ENCODE assay signal across 9 mouse cellular contexts in genomic region chr1:34511027-34511426, GRCm38 (mm10). TPM values are rescaled to one million over a fixed set of nuclear protein-coding genes. Genes with fewer than 3 reads are reported as not detected.
DNase-seq lines count a peak whose midpoint lies in the region; ATAC-seq and TF ChIP-seq lines count a peak whose summit lies in the region.
"Had no signal": no experiment of that assay in that cellular context is flagged by ENCODE, and none has a peak within 500 bp of the region (broad histone marks: within the 10 kb centered on the region; RNA-seq: fewer than 3 reads in every experiment).

No protein-coding gene starts in this region.

- peak; percentile 82 for ATAC-seq in erythroblast, adult 5-6 weeks (replicated peaks; ENCODE audit: low FRiP score, poor library complexity, severe bottlenecking)
- ATAC-seq in hindbrain, embryonic 12.5 days (ENCODE audit: low FRiP score), result peak; percentile 29; the same call in 1 of the 2 replicates
- no peak for ATAC-seq in midbrain, embryonic 14.5 days (ENCODE audit: low FRiP score, low TSS enrichment)
- ATAC-seq in stomach, embryonic 16.5 days (ENCODE audit: insufficient read depth, low FRiP score), result 0 out of 2 replicates have a peak, but pooled peaks have one; percentile 7

- H3K36me3 ChIP-seq in hindbrain, embryonic 12.5 days, result no peaks in the 10 kb centered on the region
- no peaks in the 10 kb centered on the region for H3K36me3 ChIP-seq in midbrain, embryonic 14.5 days (ENCODE audit: control insufficient read depth, insufficient read depth, low read length)
- no peaks in the 10 kb centered on the region for H3K36me3 ChIP-seq in stomach, embryonic 16.5 days (ENCODE audit: control insufficient read depth, insufficient read depth, low read length)

- H3K9me3 ChIP-seq in hindbrain, embryonic 12.5 days (replicated peaks), result no peaks in the 10 kb centered on the region
- no peaks in the 10 kb centered on the region for H3K9me3 ChIP-seq in midbrain, embryonic 14.5 days (ENCODE audit: control insufficient read depth, low read length)
- no peaks in the 10 kb centered on the region for H3K9me3 ChIP-seq in stomach, embryonic 16.5 days (replicated peaks; ENCODE audit: control insufficient read depth, low read length)

- intact Hi-C loops in heart, postnatal 25 days (cut with DNase I), result no loop called here
- intact Hi-C loops in left cerebral cortex, postnatal 4 days (cut with DNase I), result no loop called here

- no peak overlapping the region for H3K4me3 ChIP-seq in bone marrow, adult 2 months (replicated peaks; ENCODE audit: control insufficient read depth, low read depth, low read length)
- H3K4me3 ChIP-seq in hindbrain, embryonic 12.5 days, result no peak overlapping the region
- no peak overlapping the region for H3K4me3 ChIP-seq in midbrain, embryonic 14.5 days (replicated peaks; ENCODE audit: low read depth, low read length)
- H3K4me3 ChIP-seq in stomach, embryonic 16.5 days (replicated peaks; ENCODE audit: low read length), result no peak overlapping the region

- no peak overlapping the region for H3K27ac ChIP-seq in bone marrow, adult 2 months (ENCODE audit: control insufficient read depth, insufficient read depth, low read depth, low read length, poor library complexity)
- no peak overlapping the region for H3K27ac ChIP-seq in hindbrain, embryonic 12.5 days
- H3K27ac ChIP-seq in midbrain, embryonic 14.5 days (replicated peaks; ENCODE audit: low read depth, low read length), result no peak overlapping the region
- no peak overlapping the region for H3K27ac ChIP-seq in stomach, embryonic 16.5 days (ENCODE audit: low read length)

- no peaks in the 10 kb centered on the region; the same call in 1 of the 2 replicates for H3K4me1 ChIP-seq in bone marrow, adult 2 months (ENCODE audit: control insufficient read depth, insufficient read depth, low read length)
- H3K4me1 ChIP-seq in hindbrain, embryonic 12.5 days, result peaks cover 3% of the 10 kb centered on the region; the same call in 1 of the 2 replicates
- H3K4me1 ChIP-seq in midbrain, embryonic 14.5 days (ENCODE audit: control insufficient read depth, insufficient read depth, low read length), result no peaks in the 10 kb centered on the region
- no peaks in the 10 kb centered on the region for H3K4me1 ChIP-seq in stomach, embryonic 16.5 days (ENCODE audit: control insufficient read depth, insufficient read depth, low read length)

- TF ChIP-seq CTCF in bone marrow, adult 2 months (IDR thresholded peaks at IDR 0.05; ENCODE audit: control insufficient read depth, insufficient read depth, low read length), result peak; percentile 77

- 3% methylated on average over 3 of the region's 3 CpGs for WGBS in bone marrow, adult 2 months
- WGBS in hindbrain, embryonic 12.5 days, result 6% methylated on average over 3 of the region's 3 CpGs
- WGBS in midbrain, embryonic 14.5 days, result 6% methylated on average over 3 of the region's 3 CpGs
- WGBS in stomach, embryonic 16.5 days, result 16% methylated on average over 3 of the region's 3 CpGs

- H3K27me3 ChIP-seq in hindbrain, embryonic 12.5 days, result no peaks in the 10 kb centered on the region
- H3K27me3 ChIP-seq in midbrain, embryonic 14.5 days (ENCODE audit: control insufficient read depth, insufficient read depth, low read length), result no peaks in the 10 kb centered on the region
- no peaks in the 10 kb centered on the region for H3K27me3 ChIP-seq in stomach, embryonic 16.5 days (ENCODE audit: control insufficient read depth, insufficient read depth, low read length)

- no peak overlapping the region for H3K4me2 ChIP-seq in hindbrain, embryonic 12.5 days (replicated peaks)
- no peak overlapping the region for H3K4me2 ChIP-seq in midbrain, embryonic 14.5 days (ENCODE audit: low read length)
- H3K4me2 ChIP-seq in stomach, embryonic 16.5 days (ENCODE audit: low read depth, low read length), result no peak overlapping the region

- peak; percentile 26 to 41 for DNase-seq in heart, adult 18-20 months
- DNase-seq in heart, postnatal 25 days (ENCODE audit: low spot score), result no peak
- peak; percentile 71 for DNase-seq in left cerebral cortex, postnatal 4 days
- peak; percentile 61 for DNase-seq in midbrain, embryonic 14.5 days

- no peak overlapping the region for H3K9ac ChIP-seq in hindbrain, embryonic 12.5 days
- H3K9ac ChIP-seq in midbrain, embryonic 14.5 days (replicated peaks; ENCODE audit: low read length), result no peak overlapping the region
- H3K9ac ChIP-seq in stomach, embryonic 16.5 days (ENCODE audit: low read length), result no peak overlapping the region

- no peak for TF ChIP-seq POLR2A in bone marrow, adult 2 months (IDR thresholded peaks at IDR 0.05; ENCODE audit: borderline replicate concordance, control insufficient read depth, low read depth, low read length)

RNA-seq across cellular contexts. Expression of gene Prss39, which starts 12.8 kb away (rescaled TPM):
- not detected for total RNA-seq in heart, adult 18-20 months (2021)
- total RNA-seq in heart, postnatal 25 days (2021), result not detected
- not detected in 2 replicates for polyA plus RNA-seq in bone marrow, adult 2 months (2011; ENCODE audit: insufficient read depth, insufficient read length, low replicate concordance, missing spikeins)
- not detected in 2 replicates for total RNA-seq in erythroblast, adult 5-6 weeks (2015; ENCODE audit: low replicate concordance)
- total RNA-seq in erythroblast, adult 5-6 weeks (2017; ENCODE audit: low replicate concordance), result not detected in 2 replicates
- not detected in 2 replicates for polyA plus RNA-seq in hindbrain, embryonic 12.5 days (2016; fragmentation: Nextera tagmentation; extraction: Ambion mirVana)
- not detected for total RNA-seq in left cerebral cortex, postnatal 4 days (2021)
- polyA plus RNA-seq in midbrain, embryonic 14.5 days (2014; fragmentation: Nextera tagmentation; extraction: Ambion mirVana), result not detected in 2 replicates
- not detected in 2 replicates for polyA plus RNA-seq in stomach, embryonic 16.5 days (2015; fragmentation: Nextera tagmentation; extraction: Ambion mirVana)
- polyA plus RNA-seq: lung, embryonic 16.5 days had no signal

RNA-seq across cellular contexts. Expression of gene Cfc1, which starts 24.4 kb away (rescaled TPM):
- not detected for total RNA-seq in heart, adult 18-20 months (2021)
- total RNA-seq in heart, postnatal 25 days (2021), result not detected
- polyA plus RNA-seq in bone marrow, adult 2 months (2011; ENCODE audit: insufficient read depth, insufficient read length, low replicate concordance, missing spikeins), result not detected in 2 replicates
- not detected in 2 replicates for total RNA-seq in erythroblast, adult 5-6 weeks (2015; ENCODE audit: low replicate concordance)
- not detected in 2 replicates for total RNA-seq in erythroblast, adult 5-6 weeks (2017; ENCODE audit: low replicate concordance)
- not detected in 2 replicates for polyA plus RNA-seq in hindbrain, embryonic 12.5 days (2016; fragmentation: Nextera tagmentation; extraction: Ambion mirVana)
- not detected for total RNA-seq in left cerebral cortex, postnatal 4 days (2021)
- polyA plus RNA-seq in midbrain, embryonic 14.5 days (2014; fragmentation: Nextera tagmentation; extraction: Ambion mirVana), result not detected in 2 replicates
- 0.43 and 0.59 TPM in 2 replicates for polyA plus RNA-seq in stomach, embryonic 16.5 days (2015; fragmentation: Nextera tagmentation; extraction: Ambion mirVana)
- polyA plus RNA-seq: lung, embryonic 16.5 days had no signal

RNA-seq across cellular contexts. Expression of gene Prss40, which starts 49.7 kb away (rescaled TPM):
- not detected for total RNA-seq in heart, adult 18-20 months (2021)
- total RNA-seq in heart, postnatal 25 days (2021), result not detected
- polyA plus RNA-seq in bone marrow, adult 2 months (2011; ENCODE audit: insufficient read depth, insufficient read length, low replicate concordance, missing spikeins), result not detected in 2 replicates
- not detected in 2 replicates for total RNA-seq in erythroblast, adult 5-6 weeks (2015; ENCODE audit: low replicate concordance)
- total RNA-seq in erythroblast, adult 5-6 weeks (2017; ENCODE audit: low replicate concordance), result not detected in 2 replicates
- not detected in 2 replicates for polyA plus RNA-seq in hindbrain, embryonic 12.5 days (2016; fragmentation: Nextera tagmentation; extraction: Ambion mirVana)
- total RNA-seq in left cerebral cortex, postnatal 4 days (2021), result not detected
- not detected in 2 replicates for polyA plus RNA-seq in midbrain, embryonic 14.5 days (2014; fragmentation: Nextera tagmentation; extraction: Ambion mirVana)
- not detected in 2 replicates for polyA plus RNA-seq in stomach, embryonic 16.5 days (2015; fragmentation: Nextera tagmentation; extraction: Ambion mirVana)
- polyA plus RNA-seq: lung, embryonic 16.5 days had no signal

RNA-seq across cellular contexts. Expression of gene Ptpn18, which starts 51.5 kb away (rescaled TPM):
- total RNA-seq in heart, adult 18-20 months (2021), result 1 to 10 TPM; 4.0 to 4.3 TPM
- 1 to 10 TPM; 4.2 to 5.6 TPM for total RNA-seq in heart, postnatal 25 days (2021)
- polyA plus RNA-seq in bone marrow, adult 2 months (2011; ENCODE audit: insufficient read depth, insufficient read length, low replicate concordance, missing spikeins), result 54.1 and 93.0 TPM in 2 replicates
- total RNA-seq in erythroblast, adult 5-6 weeks (2015; ENCODE audit: low replicate concordance), result 7.3 and 13.4 TPM in 2 replicates
- 23.1 and 47.7 TPM in 2 replicates for total RNA-seq in erythroblast, adult 5-6 weeks (2017; ENCODE audit: low replicate concordance)
- polyA plus RNA-seq in hindbrain, embryonic 12.5 days (2016; fragmentation: Nextera tagmentation; extraction: Ambion mirVana), result 6.9 and 12.0 TPM in 2 replicates
- 1 to 10 TPM; 3.4 to 4.0 TPM for total RNA-seq in left cerebral cortex, postnatal 4 days (2021)
- 3.0 and 4.0 TPM in 2 replicates for polyA plus RNA-seq in midbrain, embryonic 14.5 days (2014; fragmentation: Nextera tagmentation; extraction: Ambion mirVana)
- polyA plus RNA-seq in stomach, embryonic 16.5 days (2015; fragmentation: Nextera tagmentation; extraction: Ambion mirVana), result 23.7 and 27.5 TPM in 2 replicates
